Mouse (Mus musculus) gastrocnemius, adult 18-20 months (tissue): ENCODE results near the gene Olfr769. TPM values are rescaled to one million over a fixed set of nuclear protein-coding genes. Genes with fewer than 3 reads are reported as not detected.
"Not testable (repeated sequence)": the region's sequence is repeated elsewhere in the genome, so short reads cannot be mapped to it uniquely, and the experiment has no call there.

Experiments used
- DNase-seq: peaks from one replicate; pipeline ENCODE4 v3.0.0; 2021; ENCODE audit warnings: low spot score
- long read RNA-seq, 2 experiments: library from polyadenylated mRNA; stranded (forward); transcript quantifications; one replicate each; pipeline ENCODE4 v2.0.0; 2021
- total RNA-seq, 2 experiments: library from RNA; stranded (reverse); gene quantifications; 2 replicates each; pipeline ENCODE4 v1.2.3; 2021

The Olfr769 gene
- total RNA-seq: not detected
- long read RNA-seq, experiment 1: 0 reads
- long read RNA-seq, experiment 2: 0 reads

DNA sequence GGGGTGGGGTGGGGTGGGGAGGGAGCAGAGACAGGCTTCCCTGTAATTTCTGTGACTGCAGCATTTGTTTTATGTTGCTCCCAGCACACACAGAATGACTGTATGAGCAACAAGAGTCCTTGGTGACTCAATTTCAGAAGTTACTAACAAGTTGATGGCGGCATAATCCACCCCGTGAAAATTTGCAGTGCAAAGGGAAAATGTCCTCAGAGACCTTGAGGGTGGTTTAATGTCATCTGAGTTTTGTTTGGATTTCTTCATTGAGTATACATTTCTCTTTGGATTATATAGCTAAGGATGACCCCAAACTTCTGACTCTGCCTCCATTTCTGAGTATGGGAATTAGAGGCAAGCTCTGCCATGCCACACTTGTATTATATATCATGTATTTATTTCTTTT, at the start of gene Olfr769:
Gene Olfr769, minus strand, starts transcription at position 101 of the 400 bp plus-strand sequence.
- no peak for DNase-seq

- no peak for DNase-seq
These were observed 47.0 kb upstream of the Olfr769 start, which contains the start of gene Olfr771 for GRCm38 (mm10) chr10:129164651-129165050. Olfr771 (minus strand) TSS chr10:129164751.

DNA sequence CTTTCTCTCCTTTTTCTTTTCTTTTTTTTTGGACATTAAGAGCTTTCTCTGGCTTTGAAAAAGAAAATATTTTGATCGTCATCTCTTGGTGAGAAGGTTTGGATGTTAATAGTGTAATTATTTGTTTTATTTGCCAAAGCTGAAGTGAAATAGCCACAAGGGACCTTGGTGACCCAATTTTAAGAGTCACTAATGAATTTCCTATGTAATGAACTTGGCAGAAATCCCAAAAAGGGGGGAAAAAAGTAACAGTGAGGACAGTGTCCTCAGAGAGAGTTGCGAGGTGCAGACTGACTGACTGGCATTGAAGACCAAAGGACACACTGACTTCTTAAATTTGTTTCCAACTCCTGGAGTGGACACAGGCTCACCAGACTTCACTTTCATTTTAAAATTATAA, 21.2 kb upstream of the Olfr769 start, which contains the start of gene Olfr770:
Gene Olfr770, minus strand, starts transcription at position 101 of the 400 bp plus-strand sequence.
- no peak for DNase-seq

DNA sequence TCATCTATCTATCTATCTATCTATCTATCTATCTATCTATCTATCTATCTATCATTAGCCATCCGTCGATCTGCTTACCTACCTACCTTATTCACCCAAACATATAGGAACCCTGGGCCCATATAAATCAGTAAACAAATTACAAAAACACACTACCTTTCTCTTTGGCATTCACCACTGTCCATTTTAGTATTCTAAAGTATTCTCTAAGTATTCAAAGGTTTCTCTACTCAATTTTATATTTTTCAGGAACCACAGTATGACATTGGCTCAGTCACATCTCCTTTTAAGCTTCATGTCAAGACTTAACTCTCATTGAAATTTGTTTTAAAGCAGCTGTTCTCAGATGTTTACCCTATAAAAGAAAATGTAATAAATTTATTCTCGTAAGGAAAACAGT, 2.5 kb downstream of the Olfr769 start:
- DNase-seq: no peak

DNA sequence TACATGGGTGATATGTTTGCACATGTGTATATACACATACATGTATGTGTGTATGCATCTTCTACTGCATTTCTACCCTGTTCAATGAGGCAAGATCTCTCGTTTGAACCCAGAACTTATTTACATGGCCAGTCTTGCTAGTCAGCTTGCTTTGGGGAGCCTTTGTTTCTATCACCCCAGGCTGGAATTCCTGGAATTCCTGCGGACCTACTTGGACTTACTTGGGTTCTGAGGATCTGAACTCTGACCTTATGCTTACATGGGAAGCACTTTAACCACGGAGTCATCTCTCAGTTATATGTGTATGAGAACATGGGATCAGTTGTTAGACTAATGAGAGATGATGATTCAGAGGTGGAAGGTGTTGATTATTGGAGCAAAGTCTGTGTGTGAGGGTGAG, 16.4 kb downstream of the Olfr769 start:
- DNase-seq: no peak

DNA sequence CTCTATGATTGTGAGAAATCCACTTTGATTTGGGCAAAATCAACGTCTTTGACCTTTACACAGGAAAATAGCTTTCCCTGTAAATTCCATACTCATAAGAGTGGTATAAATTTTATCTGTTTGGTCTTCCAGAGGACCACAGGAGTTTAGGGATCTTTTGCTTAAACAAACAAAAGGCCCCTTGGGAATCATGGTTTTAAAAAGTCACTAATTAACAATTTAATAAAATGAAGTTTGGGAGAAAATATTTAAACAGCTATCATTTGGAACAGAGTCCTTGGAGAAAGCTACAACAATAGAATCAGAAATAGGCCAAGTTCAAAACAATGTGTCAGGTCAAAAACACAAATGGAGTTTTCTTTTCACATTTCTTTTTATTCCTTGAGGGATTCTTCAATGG, 18.4 kb downstream of the Olfr769 start, which contains the start of gene Olfr768:
Gene Olfr768, minus strand, starts transcription at position 101 of the 400 bp plus-strand sequence.
- DNase-seq: no peak

DNA sequence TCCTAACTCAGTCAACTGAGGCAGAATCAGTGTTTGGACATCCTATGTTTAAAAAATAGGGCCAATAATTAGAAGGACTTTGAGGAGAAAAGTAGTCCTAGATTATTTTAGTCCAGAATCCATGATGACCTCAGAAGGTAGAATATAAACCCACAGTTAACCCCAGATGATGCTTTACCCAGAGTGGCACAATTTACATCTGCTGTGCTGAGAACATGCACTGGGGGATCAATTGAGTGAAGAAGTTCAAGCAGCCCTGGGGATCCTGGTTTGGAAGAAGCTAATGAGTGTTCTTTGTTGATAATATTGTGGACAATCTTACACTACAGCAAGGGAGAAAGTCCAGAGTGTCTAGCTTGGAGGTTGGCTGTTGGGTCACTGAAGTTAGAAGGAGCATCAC, 34.9 kb downstream of the Olfr769 start, which contains the start of gene Olfr767:
Gene Olfr767, minus strand, starts transcription at position 101 of the 400 bp plus-strand sequence.
- not testable (repeated sequence) for DNase-seq

GRCm38 (mm10) chr10:129068877-129069276, 48.8 kb downstream of the Olfr769 start, which contains the start of gene Olfr766-ps1:
Olfr766-ps1 (minus strand) TSS chr10:129068977.
- no peak for DNase-seq

Other genes with a start within 250 kb of the Olfr769 start
- 1 to 10 TPM; 2.8 to 8.0 TPM for gene Gdf11, start 226.1 kb downstream of the Olfr769 start, total RNA-seq
- gene Cd63, start 216.9 kb downstream of the Olfr769 start, total RNA-seq: 100 to 1,000 TPM; 101 to 160 TPM
- 1 to 10 TPM; 3.1 to 3.9 TPM for gene Rdh5, start 195.0 kb downstream of the Olfr769 start, total RNA-seq
- gene Bloc1s1, start 193.8 kb downstream of the Olfr769 start, total RNA-seq: 100 to 1,000 TPM; 153 to 154 TPM
- gene Itga7, start 184.0 kb downstream of the Olfr769 start, total RNA-seq: 10 to 100 TPM; 40.4 to 60.8 TPM
- under 1 TPM in 1 of 2 experiments, not detected in 1; 0.24 TPM for gene Mettl7b, start 156.9 kb downstream of the Olfr769 start, total RNA-seq
- gene Olfr9, start 128.4 kb downstream of the Olfr769 start, total RNA-seq: not detected
- not detected for gene Olfr763, start 107.1 kb downstream of the Olfr769 start, total RNA-seq
- not detected for gene Olfr764-ps1, start 78.0 kb downstream of the Olfr769 start, total RNA-seq
- gene Olfr765, start 67.9 kb downstream of the Olfr769 start, total RNA-seq: not detected
- gene Olfr766-ps1, start 48.9 kb downstream of the Olfr769 start, total RNA-seq: not detected
- gene Olfr767, start 35.0 kb downstream of the Olfr769 start, total RNA-seq: not detected
- not detected for gene Olfr768, start 18.5 kb downstream of the Olfr769 start, total RNA-seq
- not detected for gene Olfr770, start 21.1 kb upstream of the Olfr769 start, total RNA-seq
- not detected for gene Olfr771, start 46.9 kb upstream of the Olfr769 start, total RNA-seq
- gene Olfr772, start 60.1 kb upstream of the Olfr769 start, total RNA-seq: not detected
- not detected for gene Olfr773, start 69.6 kb upstream of the Olfr769 start, total RNA-seq
- gene Olfr774, start 118.3 kb upstream of the Olfr769 start, total RNA-seq: not detected
- not detected for gene Olfr775, start 130.6 kb upstream of the Olfr769 start, total RNA-seq
- not detected for gene Olfr776, start 141.3 kb upstream of the Olfr769 start, total RNA-seq
- gene Olfr777, start 153.6 kb upstream of the Olfr769 start, total RNA-seq: not detected
- not detected for gene Olfr780, start 200.3 kb upstream of the Olfr769 start, total RNA-seq
- gene Olfr781, start 211.0 kb upstream of the Olfr769 start, total RNA-seq: not detected
- gene Olfr782, start 231.0 kb upstream of the Olfr769 start, total RNA-seq: not detected